Mouse (Mus musculus): Measurements from ENCODE around the gene Kif13a.
A peak's percentile ranks its signal among the peaks of the same experiment; 100 is the strongest.

GRCm38 (mm10) chr13:46838551-46838950, 91.1 kb downstream of the Kif13a start:
- TF ChIP-seq RAD21 (IDR thresholded peaks at IDR 0.05; ENCODE audit: low read depth, low read length) = peak; percentile 41
- TF ChIP-seq GATA1 (IDR thresholded peaks at IDR 0.05; ENCODE audit: low read depth, low read length) = no peak
- TF ChIP-seq CTCF (IDR thresholded peaks at IDR 0.05 in 2 of 3, conservative IDR thresholded peaks at IDR 0.05 in 1 of 3; ENCODE audit: control insufficient read depth in 1 of 3, insufficient read depth in 1 of 3, low read depth in 2 of 3, low read length in 3 of 3, poor library complexity in 1 of 3, severe bottlenecking in 1 of 3) = peak; percentile 26 to 57 (median 30); a peak in 5 of 6 replicates
- TF ChIP-seq HCFC1 (IDR thresholded peaks at IDR 0.05; ENCODE audit: low read depth, low read length) = no peak
- TF ChIP-seq KAT2A (conservative IDR thresholded peaks at IDR 0.05; ENCODE audit: low read depth, low read length) = no peak
- TF ChIP-seq USF2 (IDR thresholded peaks at IDR 0.05; ENCODE audit: borderline replicate concordance in 1 of 2, insufficient read depth in 1 of 2, low read depth in 1 of 2, low read length in 2 of 2) = no peak
- TF ChIP-seq E2F4 (IDR thresholded peaks at IDR 0.05; ENCODE audit: borderline replicate concordance, low read depth, low read length) = no peak

Measured in MEL (cell line).